Mouse (Mus musculus) MEL (cell line): ENCODE data around the gene Tedc1. TPM values are rescaled to one million over a fixed set of nuclear protein-coding genes. Genes with fewer than 3 reads are reported as not detected.

Experiments used
- DNase-seq: peaks from one replicate; pipeline ENCODE4 v3.0.0; 2011; ENCODE audit warnings: low read depth, low spot score
- H3K27ac ChIP-seq: 2 replicates; pipeline ENCODE4 v1.5.1; 2012; ENCODE audit warnings: low read depth, mild to moderate bottlenecking, control low read depth, low read length, moderate library complexity; ENCODE audit not compliant: control insufficient read depth
- H3K27me3 ChIP-seq, 2 experiments: fragments of 150-350 bp in 1 of 2; sonication (generic) in 1 of 2; 2 replicates each; pipeline ENCODE4 v1.6.1; 2012; ENCODE audit warnings: low read length in 2 of 2, mild to moderate bottlenecking in 2 of 2, improper control_type of control experiment in 1 of 2, moderate library complexity in 1 of 2; ENCODE audit not compliant: insufficient read depth in 2 of 2, control insufficient read depth in 1 of 2
- H3K36me3 ChIP-seq, 2 experiments: 2 replicates each; pipeline ENCODE4 v1.6.1; 2012 to 2014; ENCODE audit warnings: low read length in 2 of 2, improper control_type of control experiment in 1 of 2, inconsistent platforms in 1 of 2, mild to moderate bottlenecking in 1 of 2; ENCODE audit not compliant: insufficient read depth in 2 of 2, control insufficient read depth in 1 of 2
- H3K4me1 ChIP-seq, 2 experiments: fragments of 150-350 bp in 1 of 2; sonication (generic) in 1 of 2; 2 replicates each; pipeline ENCODE4 v1.6.1; 2012; ENCODE audit warnings: low read length in 2 of 2, improper control_type of control experiment in 1 of 2, mild to moderate bottlenecking in 1 of 2; ENCODE audit not compliant: insufficient read depth in 2 of 2, control insufficient read depth in 1 of 2
- H3K4me3 ChIP-seq, 2 experiments: fragments of 150-350 bp in 1 of 2; sonication (generic) in 1 of 2; 2 replicates each; pipeline ENCODE4 v1.5.1; 2012; ENCODE audit warnings: low read depth in 2 of 2, low read length in 2 of 2, mild to moderate bottlenecking in 2 of 2, moderate library complexity in 2 of 2, control low read depth in 1 of 2, improper control_type of control experiment in 1 of 2; ENCODE audit not compliant: control insufficient read depth in 1 of 2, insufficient read depth in 1 of 2
- H3K79me2 ChIP-seq: 2 replicates; pipeline ENCODE4 v1.6.1; 2012; ENCODE audit warnings: mild to moderate bottlenecking, low read length, moderate library complexity; ENCODE audit not compliant: control insufficient read depth, poor library complexity, insufficient read depth
- H3K9ac ChIP-seq: 2 replicates; pipeline ENCODE4 v1.6.1; 2012; ENCODE audit warnings: low read depth, mild to moderate bottlenecking, control low read depth, low read length, moderate library complexity; ENCODE audit not compliant: control insufficient read depth, poor library complexity, severe bottlenecking
- H3K9me3 ChIP-seq: fragments of 150-350 bp; sonication (generic); replicated peaks from 2 replicates; pipeline ENCODE4 v1.6.1; 2012; ENCODE audit warnings: mild to moderate bottlenecking, low read length, improper control_type of control experiment, moderate library complexity; ENCODE audit not compliant: insufficient read depth
- CHD1 ChIP-seq: IDR thresholded peaks from 2 replicates; pipeline ENCODE4 v1.6.1; 2012; ENCODE audit warnings: low read depth, mild to moderate bottlenecking, inconsistent platforms, low read length, improper control_type of control experiment
- E2F4 ChIP-seq: IDR thresholded peaks from 2 replicates; pipeline ENCODE4 v1.6.1; 2011; ENCODE audit warnings: low read depth, low read length, improper control_type of control experiment, borderline replicate concordance
- ETS1 ChIP-seq: IDR thresholded peaks from 2 replicates; pipeline ENCODE4 v1.6.1; 2012; ENCODE audit warnings: low read depth, mild to moderate bottlenecking, inconsistent platforms, low read length, improper control_type of control experiment, moderate library complexity
- JUND ChIP-seq: IDR thresholded peaks from 2 replicates; pipeline ENCODE4 v1.6.1; 2011; ENCODE audit warnings: low read depth, mild to moderate bottlenecking, improper control_type of control experiment, low read length
- MAX ChIP-seq: IDR thresholded peaks from 2 replicates; pipeline ENCODE4 v1.6.1; 2011; ENCODE audit warnings: low read length, improper control_type of control experiment
- MXI1 ChIP-seq: IDR thresholded peaks from 2 replicates; pipeline ENCODE4 v1.6.1; 2011; ENCODE audit warnings: mild to moderate bottlenecking, low read depth, low read length, improper control_type of control experiment
- POLR2AphosphoS2 ChIP-seq: IDR thresholded peaks from 2 replicates; pipeline ENCODE4 v1.6.1; 2011; ENCODE audit warnings: low read length, improper control_type of control experiment
- SMC3 ChIP-seq: IDR thresholded peaks from 2 replicates; pipeline ENCODE4 v1.6.1; 2011; ENCODE audit warnings: low read depth, low read length, improper control_type of control experiment
- UBTF ChIP-seq: IDR thresholded peaks from 2 replicates; pipeline ENCODE4 v1.6.1; 2012; ENCODE audit warnings: low read depth, mild to moderate bottlenecking, inconsistent platforms, low read length, improper control_type of control experiment, moderate library complexity, borderline replicate concordance; ENCODE audit not compliant: insufficient read depth
- USF1 ChIP-seq: IDR thresholded peaks from 2 replicates; pipeline ENCODE4 v1.6.1; 2014; ENCODE audit warnings: low read depth, mild to moderate bottlenecking, inconsistent platforms, low read length, improper control_type of control experiment, moderate library complexity
- USF2 ChIP-seq, 2 experiments: IDR thresholded peaks; 2 replicates each; pipeline ENCODE4 v1.6.1; 2011 to 2012; ENCODE audit warnings: improper control_type of control experiment in 2 of 2, low read length in 2 of 2, borderline replicate concordance in 1 of 2, inconsistent platforms in 1 of 2, low read depth in 1 of 2, mild to moderate bottlenecking in 1 of 2; ENCODE audit not compliant: insufficient read depth in 1 of 2
- ZC3H11A ChIP-seq: IDR thresholded peaks from 2 replicates; pipeline ENCODE4 v1.6.1; 2012; ENCODE audit warnings: low read depth, mild to moderate bottlenecking, inconsistent platforms, low read length, improper control_type of control experiment
- ZMIZ1 ChIP-seq: IDR thresholded peaks from 2 replicates; pipeline ENCODE4 v1.6.1; 2012; ENCODE audit warnings: low read depth, mild to moderate bottlenecking, inconsistent platforms, low read length, improper control_type of control experiment, moderate library complexity
- polyA plus RNA-seq, 2 experiments: library from polyadenylated mRNA; stranded (reverse) in 1 of 2; unstranded in 1 of 2; fragments of >175 nt in 1 of 2; fragments of >200 nt in 1 of 2; gene quantifications; 2 replicates each; pipeline versions ENCODE4 v1.2.1 to v1.2.4; 2012; ENCODE audit warnings: low replicate concordance in 2 of 2, low read depth in 1 of 2; ENCODE audit not compliant: insufficient read length in 2 of 2, insufficient read depth in 1 of 2, missing spikeins in 1 of 2
- total RNA-seq: library from RNA; depleted of rRNA; stranded (reverse); fragments of 300-350 nt; gene quantifications from 2 replicates; pipeline ENCODE4 v1.2.3, GENCODE M21; 2012

Gene Tedc1
- total and polyA plus RNA-seq, 3 experiments: 50.7 to 74.7 TPM; not detected in 1

- H3K4me3 ChIP-seq: no peak overlapping the region
- no peak for DNase-seq
- TF ChIP-seq SMC3: no peak
- TF ChIP-seq ZC3H11A: no peak
- TF ChIP-seq JUND: no peak
- no peak for TF ChIP-seq USF2 (IDR thresholded peaks at IDR 0.05; ENCODE audit: borderline replicate concordance in 1 of 2, insufficient read depth in 1 of 2, low read depth in 1 of 2, low read length in 2 of 2)
- no peak for TF ChIP-seq E2F4
- no peak for TF ChIP-seq MAX
- no peak for TF ChIP-seq MXI1
- no peak for TF ChIP-seq CHD1
- no peak for TF ChIP-seq USF1
- no peak for TF ChIP-seq ZMIZ1
- TF ChIP-seq ETS1: no peak
- TF ChIP-seq, all 39 proteins: peak for 0
- Histone ChIP-seq H3K4me1 (peaks cover 0 to 9% of the 10 kb centered on the region in 2 experiments; a peak in 2 of 4 replicates), H3K27me3 (no peaks in the 10 kb centered on the region), H3K36me3 (peaks cover 7 to 27% of the 10 kb centered on the region in 2 experiments), H3K79me2 (no peaks in the 10 kb centered on the region), H3K9me3 (no peaks in the 10 kb centered on the region), H3K9ac (no peak overlapping the region), H3K27ac (no peak overlapping the region)
Measured at GRCm38 (mm10) chr12:113135401-113135800, 20.8 kb upstream of the Tedc1 start.

GRCm38 (mm10) chr12:113136492-113137020 lies 19.7 kb upstream of the Tedc1 start:
- Histone ChIP-seq H3K27me3 (no peaks in the 10 kb centered on the region), H3K79me2 (peaks cover 1% of the 10 kb centered on the region; the same call in 1 of the 2 replicates), H3K4me1 (peaks cover 0 to 17% of the 10 kb centered on the region in 2 experiments; a peak in 3 of 4 replicates), H3K9ac (no peak overlapping the region), H3K9me3 (no peaks in the 10 kb centered on the region), H3K4me3 (no peak overlapping the region), H3K36me3 (peaks cover 12 to 22% of the 10 kb centered on the region in 2 experiments), H3K27ac (no peak overlapping the region)
- TF ChIP-seq ZC3H11A: no peak
- TF ChIP-seq POLR2AphosphoS2: no peak
- no peak for DNase-seq

- no peaks in the 10 kb centered on the region for H3K9me3 ChIP-seq
- H3K4me3 ChIP-seq: no peak overlapping the region
- H3K79me2 ChIP-seq: peaks cover 2% of the 10 kb centered on the region; the same call in 1 of the 2 replicates
- TF ChIP-seq UBTF (no peak), SMC3 (peak; percentile 21; the same call in 1 of the 2 replicates)
- no peak overlapping the region for H3K9ac ChIP-seq
- peaks cover 12 to 22% of the 10 kb centered on the region in 2 experiments for H3K36me3 ChIP-seq
- peaks cover 0 to 21% of the 10 kb centered on the region in 2 experiments; a peak in 3 of 4 replicates for H3K4me1 ChIP-seq
- no peaks in the 10 kb centered on the region for H3K27me3 ChIP-seq
- no peak for DNase-seq
- no peak overlapping the region for H3K27ac ChIP-seq
Measured at GRCm38 (mm10) chr12:113137260-113138213, 18.7 kb upstream of the Tedc1 start.
